Mouse (Mus musculus): ENCODE data around the gene Nid1.
"Not testable (repeated sequence)": the region's sequence is repeated elsewhere in the genome, so short reads cannot be mapped to it uniquely, and the experiment has no call there.

DNA sequence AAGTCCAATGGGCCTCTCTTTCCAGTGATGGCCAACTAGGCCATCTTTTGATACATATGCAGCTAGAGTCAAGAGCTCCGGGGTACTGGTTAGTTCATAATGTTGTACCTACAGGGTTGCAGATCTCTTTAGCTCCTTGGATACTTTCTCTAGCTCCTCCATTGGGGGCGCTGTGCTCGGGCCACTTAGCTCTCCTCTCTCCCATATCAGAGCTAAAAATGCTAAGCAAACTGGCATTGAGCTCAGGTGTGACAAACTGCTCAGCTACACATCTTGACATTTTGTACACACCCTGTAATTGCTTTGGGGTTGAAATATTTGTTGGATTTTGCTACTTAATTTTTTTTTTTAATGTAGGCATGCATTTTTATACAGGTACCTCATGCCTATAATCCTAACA, 37.1 kb downstream of the Nid1 start:
- not testable (repeated sequence) for TF ChIP-seq CTCF, EP300 (IDR thresholded peaks at IDR 0.05; ENCODE audit: low read depth)

Data from liver, embryonic 14.5 days (tissue).